Comparison of ENCODE assay signal across 19 mouse cellular contexts in genomic region chr8:128541355-128542090, GRCm38 (mm10).
"Had no signal": no experiment of that assay in that cellular context is flagged by ENCODE, and none has a peak within 500 bp of the region (broad histone marks: within the 10 kb centered on the region; RNA-seq: fewer than 3 reads in every experiment).

No protein-coding gene starts in this region.

- DNase-seq: kidney, adult 18-20 months; kidney, adult 9 months; kidney, postnatal 14 days; kidney, postnatal 4 days; left cerebral cortex, postnatal 4 days; liver; lung, adult 2 months; lung, postnatal 14 days; lung, postnatal 4 days; thymus, adult 2 months; thymus, postnatal 14 days; thymus, postnatal 4 days had no signal

- H3K9me3 ChIP-seq: limb, embryonic 13.5 days; liver, embryonic 12.5 days; liver, embryonic 15.5 days; midbrain, embryonic 12.5 days; midbrain, embryonic 15.5 days had no signal

- H3K27ac ChIP-seq: limb, embryonic 13.5 days; liver, embryonic 12.5 days; liver, embryonic 15.5 days; midbrain, embryonic 12.5 days; midbrain, embryonic 15.5 days; stomach, postnatal 0 days had no signal

- H3K4me2 ChIP-seq: limb, embryonic 13.5 days; liver, embryonic 12.5 days; liver, embryonic 15.5 days; midbrain, embryonic 12.5 days; midbrain, embryonic 15.5 days had no signal

- H3K27me3 ChIP-seq: limb, embryonic 13.5 days; liver, embryonic 12.5 days; liver, embryonic 15.5 days; midbrain, embryonic 12.5 days; midbrain, embryonic 15.5 days had no signal

- H3K4me3 ChIP-seq: limb, embryonic 13.5 days; liver, embryonic 12.5 days; liver, embryonic 15.5 days; midbrain, embryonic 12.5 days; midbrain, embryonic 15.5 days had no signal

- ATAC-seq: intestine, embryonic 16.5 days; liver, embryonic 12.5 days; midbrain, embryonic 15.5 days had no signal

- H3K36me3 ChIP-seq: limb, embryonic 13.5 days; liver, embryonic 12.5 days; liver, embryonic 15.5 days; midbrain, embryonic 12.5 days; midbrain, embryonic 15.5 days had no signal

- H3K4me1 ChIP-seq: liver, embryonic 12.5 days; liver, embryonic 15.5 days; midbrain, embryonic 12.5 days; midbrain, embryonic 15.5 days had no signal

- H3K9ac ChIP-seq: limb, embryonic 13.5 days; liver, embryonic 12.5 days; liver, embryonic 15.5 days; midbrain, embryonic 12.5 days; midbrain, embryonic 15.5 days had no signal
